Mouse (Mus musculus) kidney, adult 2 months (tissue): ENCODE measurements around the gene Agrp.

Experiments used
- CTCF ChIP-seq: fragments of 200-500 bp; conservative IDR thresholded peaks from 2 replicates; pipeline ENCODE4 v1.5.1; 2011; ENCODE audit warnings: low read depth, mild to moderate bottlenecking, control low read depth, low read length, moderate library complexity, mixed read lengths; ENCODE audit not compliant: insufficient read depth, insufficient read length
- POLR2A ChIP-seq: fragments of 200-500 bp; IDR thresholded peaks from one replicate; pipeline ENCODE4 v1.6.1; 2011; ENCODE audit warnings: low read depth, low read length, control low read depth

DNA sequence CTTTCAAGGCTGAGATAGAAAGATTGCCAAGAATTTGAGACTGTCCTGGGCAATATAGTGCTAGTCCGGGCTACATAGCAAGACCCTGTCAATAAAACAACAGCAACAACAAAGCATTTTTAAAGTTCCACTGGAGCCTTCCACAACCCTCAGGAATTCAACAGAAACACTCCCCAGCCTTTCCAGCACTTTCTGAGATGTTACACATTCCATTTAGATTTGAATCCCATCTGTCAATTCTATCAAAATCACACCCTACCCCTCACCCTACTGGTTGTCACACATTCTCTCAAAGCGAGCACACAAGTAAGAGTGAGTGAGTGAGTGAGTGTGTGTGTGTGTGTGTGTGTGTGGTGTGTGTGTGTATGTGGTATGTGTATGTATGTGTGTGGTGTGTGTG is 44.8 kb downstream of the Agrp start:
- TF ChIP-seq CTCF (no peak), POLR2A (no peak)
